Mouse (Mus musculus) liver, embryonic 14 days (tissue): ENCODE results near the gene Olfr920. TPM values are rescaled to one million over a fixed set of nuclear protein-coding genes. Genes with fewer than 3 reads are reported as not detected.

Source experiments
- polyA plus RNA-seq: library from polyadenylated mRNA; depleted of rRNA; stranded (reverse); fragments of >200 nt; gene quantifications from 2 replicates; pipeline ENCODE4 v1.2.3, GENCODE M21; 2012; rRNA removed

Gene Olfr920
- 0.03 and 0.05 TPM in 2 replicates for polyA plus RNA-seq

DNA sequence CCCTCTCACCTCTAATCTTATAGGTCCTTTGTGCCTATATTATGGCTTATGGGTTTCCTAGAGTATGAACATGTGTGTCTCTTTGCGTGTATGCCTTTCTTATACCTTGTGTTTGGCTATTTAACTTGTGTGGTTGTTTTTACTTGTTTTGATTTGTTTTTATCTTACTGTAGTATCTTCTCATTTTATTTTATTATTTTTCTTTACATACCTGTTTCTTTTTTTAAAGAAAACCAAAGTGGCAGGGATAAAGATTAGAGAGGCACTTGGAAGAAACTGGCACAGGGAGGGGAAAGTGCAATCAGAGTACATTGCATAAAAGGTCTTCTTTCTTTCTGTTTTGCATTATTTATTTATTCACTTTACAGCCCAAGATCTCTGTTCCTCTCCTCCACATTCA, at the start of gene Olfr920:
Gene Olfr920, plus strand, starts transcription at position 301 of the 400 bp plus-strand sequence.

DNA sequence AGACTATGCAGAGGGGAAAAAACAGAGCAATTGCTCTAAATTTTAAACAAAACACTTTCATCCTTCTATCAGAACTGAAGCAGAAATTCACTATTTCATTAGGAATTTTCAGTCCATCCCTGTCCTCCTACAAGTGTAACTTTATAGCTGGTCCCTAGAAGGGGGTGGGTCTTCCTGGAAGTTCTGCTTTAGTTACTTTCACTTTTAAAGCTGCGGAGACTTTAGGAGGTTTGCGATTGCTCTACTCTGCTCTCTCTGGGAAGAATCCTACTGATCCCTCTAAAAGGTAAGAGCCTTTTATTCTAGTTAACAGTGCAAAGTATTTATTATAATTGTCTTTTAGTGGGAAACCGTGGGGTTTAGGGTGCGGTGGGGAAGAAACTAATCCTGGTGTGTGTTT, 34.0 kb upstream of the Olfr920 start, which contains the start of gene Vwa5a:
Gene Vwa5a, plus strand, starts transcription at position 167 of the 400 bp plus-strand sequence.

DNA sequence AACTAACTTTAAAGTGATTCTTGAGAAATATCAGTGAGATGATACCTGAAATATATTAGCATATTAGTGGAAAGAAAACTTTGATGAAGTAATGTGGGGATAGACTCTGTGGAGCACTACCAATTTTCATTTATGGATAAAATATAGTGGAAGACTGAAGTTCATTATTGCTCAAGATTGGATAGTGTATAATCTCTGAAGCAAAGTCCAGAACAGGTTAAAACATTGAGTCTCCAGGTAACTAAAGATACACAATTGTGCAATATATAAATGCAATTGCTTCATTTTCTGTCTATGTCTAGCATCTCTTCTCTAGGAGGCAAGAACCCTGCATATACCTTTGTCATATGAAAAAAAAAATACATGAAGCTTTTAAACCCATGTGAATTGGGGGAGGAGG, 20.7 kb downstream of the Olfr920 start, which contains the start of gene Olfr921:
Gene Olfr921, plus strand, starts transcription at position 301 of the 400 bp plus-strand sequence.

Other genes with a start within 250 kb of the Olfr920 start
- not detected in 2 replicates for gene Olfr911-ps1, start 230.7 kb upstream of the Olfr920 start, polyA plus RNA-seq
- gene Olfr910, start 214.4 kb upstream of the Olfr920 start, polyA plus RNA-seq = not detected in 2 replicates
- gene Olfr912, start 172.1 kb upstream of the Olfr920 start, polyA plus RNA-seq = not detected in 2 replicates
- not detected in 2 replicates for gene Olfr913, start 159.5 kb upstream of the Olfr920 start, polyA plus RNA-seq
- not detected in 2 replicates for gene Olfr914, start 147.2 kb upstream of the Olfr920 start, polyA plus RNA-seq
- gene Olfr916, start 92.4 kb upstream of the Olfr920 start, polyA plus RNA-seq = not detected in 2 replicates
- not detected in 2 replicates for gene Olfr917, start 86.5 kb upstream of the Olfr920 start, polyA plus RNA-seq
- not detected in 2 replicates for gene Olfr918, start 77.7 kb upstream of the Olfr920 start, polyA plus RNA-seq
- gene Olfr919, start 48.6 kb upstream of the Olfr920 start, polyA plus RNA-seq = not detected in 2 replicates
- 4.3 and 5.0 TPM in 2 replicates for gene Vwa5a, start 34.0 kb upstream of the Olfr920 start, polyA plus RNA-seq
- gene Olfr921, start 20.8 kb downstream of the Olfr920 start, polyA plus RNA-seq = not detected in 2 replicates
- not detected in 2 replicates for gene Olfr922, start 62.3 kb downstream of the Olfr920 start, polyA plus RNA-seq
- gene Olfr923, start 74.2 kb downstream of the Olfr920 start, polyA plus RNA-seq = not detected in 2 replicates
- not detected in 2 replicates for gene Olfr924, start 92.2 kb downstream of the Olfr920 start, polyA plus RNA-seq
- gene Olfr26, start 102.8 kb downstream of the Olfr920 start, polyA plus RNA-seq = not detected in 2 replicates
- gene Olfr926, start 124.8 kb downstream of the Olfr920 start, polyA plus RNA-seq = not detected in 2 replicates
- not detected in 2 replicates for gene Olfr930, start 177.5 kb downstream of the Olfr920 start, polyA plus RNA-seq
- not detected in 2 replicates for gene Olfr933, start 220.0 kb downstream of the Olfr920 start, polyA plus RNA-seq
- gene Olfr934, start 236.0 kb downstream of the Olfr920 start, polyA plus RNA-seq = not detected in 2 replicates
- not detected in 2 replicates for gene Olfr935, start 247.4 kb downstream of the Olfr920 start, polyA plus RNA-seq